Mouse (Mus musculus) T-helper 17 cell (primary cell): ENCODE measurements at regions not wholly inside any gene's neighbourhood (a gene's known extent, or its start where the extent isn't known, plus 50 kb on each side); places are given as distances from the start of the nearest gene placed in this dataset.

Experiments
- in situ Hi-C, 2 experiments: fragments of 300-600 bp; cut with MboI, MseI; formaldehyde crosslinking; loops; 1 replicate in 1 of 2; 2 replicates in 1 of 2; pipeline ENCODE4 v1.15.1; 2025; ENCODE audit warnings: high pct_unique_total_duplicates in 2 of 2

GRCm38 (mm10) chrX:139392777-139393176 is 59.3 kb downstream of the Trap1a start:
- in situ Hi-C loops: no loop called here

- in situ Hi-C loops: loop anchor here (10.0 kb wide), 3 partner anchors 258 to 418 kb away; no protein-coding TSS in a partner anchor
Observed at GRCm38 (mm10) chrX:139416701-139417100, 63.5 kb upstream of the D330045A20Rik start.

- in situ Hi-C loops: loop anchor here (10.0 kb wide), 3 partner anchors 255 to 415 kb away; no protein-coding TSS in a partner anchor
Observed at GRCm38 (mm10) chrX:139419867-139420266, 60.3 kb upstream of the D330045A20Rik start.

GRCm38 (mm10) chrX:139424307-139424706 is 55.9 kb upstream of the D330045A20Rik start:
- in situ Hi-C loops: no loop called here
